Mouse (Mus musculus) induced T-regulatory cell, adult 2 months (primary cell): ENCODE measurements around the gene Lypd4.
A peak's percentile ranks its signal among the peaks of the same experiment; 100 is the strongest.

Experiments used
- DNase-seq: peaks from one replicate; pipeline ENCODE4 v3.0.0-alpha.2; 2012; ENCODE audit warnings: low read depth

The Lypd4 gene

GRCm38 (mm10) chr7:24887096-24887495 lies 17.4 kb upstream of the Lypd4 start:
- no peak for DNase-seq

- no peak for DNase-seq
These were observed 16.5 kb upstream of the Lypd4 start for GRCm38 (mm10) chr7:24886308-24886633.

GRCm38 (mm10) chr7:24885468-24886307 lies 15.9 kb upstream of the Lypd4 start:
- DNase-seq = peak; percentile 29

GRCm38 (mm10) chr7:24884693-24885291 lies 15.1 kb upstream of the Lypd4 start:
- no peak for DNase-seq

- DNase-seq = peak; percentile 100
These were observed 14.4 kb upstream of the Lypd4 start, which contains the start of gene Rps19 for GRCm38 (mm10) chr7:24883896-24884692. TSS of gene Rps19 (plus strand) at chr7:24884371.

GRCm38 (mm10) chr7:24882416-24883199 lies 12.9 kb upstream of the Lypd4 start:
- DNase-seq = no peak

GRCm38 (mm10) chr7:24879620-24880019 lies 9.9 kb upstream of the Lypd4 start:
- no peak for DNase-seq

- DNase-seq = no peak
These were observed 7.8 kb upstream of the Lypd4 start for GRCm38 (mm10) chr7:24877588-24877987.

- DNase-seq = no peak
These were observed 661 bp downstream of the Lypd4 start for GRCm38 (mm10) chr7:24869080-24869479.

GRCm38 (mm10) chr7:24864156-24864555 lies 5.6 kb downstream of the Lypd4 start:
- DNase-seq = no peak

GRCm38 (mm10) chr7:24862853-24863252 lies 6.9 kb downstream of the Lypd4 start:
- no peak for DNase-seq

- no peak for DNase-seq
These were observed 7.8 kb downstream of the Lypd4 start, which contains the start of gene Gm9844 for GRCm38 (mm10) chr7:24861913-24862312. TSS of gene Gm9844 (plus strand) at chr7:24862213.

GRCm38 (mm10) chr7:24859234-24859633 lies 10.5 kb downstream of the Lypd4 start:
- no peak for DNase-seq

GRCm38 (mm10) chr7:24856460-24857120 lies 13.2 kb downstream of the Lypd4 start:
- no peak for DNase-seq

- no peak for DNase-seq
These were observed 16.0 kb downstream of the Lypd4 start for GRCm38 (mm10) chr7:24853695-24854094.

GRCm38 (mm10) chr7:24853233-24853563 lies 16.5 kb downstream of the Lypd4 start:
- DNase-seq = no peak

- no peak for DNase-seq
These were observed 17.0 kb downstream of the Lypd4 start for GRCm38 (mm10) chr7:24852557-24853232.

- no peak for DNase-seq
These were observed 18.0 kb downstream of the Lypd4 start for GRCm38 (mm10) chr7:24851596-24852325.

- no peak for DNase-seq
These were observed 18.8 kb downstream of the Lypd4 start for GRCm38 (mm10) chr7:24850899-24851303.

GRCm38 (mm10) chr7:24850162-24850561 lies 19.6 kb downstream of the Lypd4 start:
- no peak for DNase-seq
